Comparison of ENCODE assay signal across 18 mouse cellular contexts in genomic region chr16:55706502-55706901, GRCm38 (mm10).
"Had no signal": no experiment of that assay in that cellular context is flagged by ENCODE, and none has a peak within 500 bp of the region (broad histone marks: within the 10 kb centered on the region; RNA-seq: fewer than 3 reads in every experiment).

No protein-coding gene starts in this region.

- H3K4me1 ChIP-seq: kidney, embryonic 15.5 days; liver, embryonic 13.5 days; megakaryocyte, embryonic 14.5 days; midbrain, embryonic 15.5 days; stomach, embryonic 15.5 days had no signal

- ATAC-seq: midbrain, embryonic 15.5 days had no signal

- H3K4me2 ChIP-seq: kidney, embryonic 15.5 days; liver, embryonic 13.5 days; lung, embryonic 14.5 days; midbrain, embryonic 15.5 days; stomach, embryonic 15.5 days had no signal

- DNase-seq: kidney, adult 11 months; kidney, adult 8-10 months; kidney, postnatal 10 days; kidney, postnatal 36 days; layer of hippocampus, postnatal 36 days; liver, embryonic 13.5 days; lung, embryonic 14.5 days; lung, postnatal 10 days; lung, postnatal 36 days; right cerebral cortex, adult 18-20 months; right cerebral cortex, postnatal 14 days; right cerebral cortex, postnatal 4 days; thymus, postnatal 25 days had no signal

- H3K27me3 ChIP-seq: kidney, embryonic 15.5 days; liver, embryonic 13.5 days; megakaryocyte, embryonic 14.5 days; midbrain, embryonic 15.5 days; stomach, embryonic 15.5 days had no signal

- H3K4me3 ChIP-seq: kidney, embryonic 15.5 days; left cerebral cortex, adult 2 months; liver, embryonic 13.5 days; megakaryocyte, embryonic 14.5 days; midbrain, embryonic 15.5 days; stomach, embryonic 15.5 days had no signal

- H3K27ac ChIP-seq: kidney, embryonic 15.5 days; left cerebral cortex, adult 2 months; liver, embryonic 13.5 days; midbrain, embryonic 15.5 days; stomach, embryonic 15.5 days had no signal

- H3K9me3 ChIP-seq: kidney, embryonic 15.5 days; liver, embryonic 13.5 days; midbrain, embryonic 15.5 days; stomach, embryonic 15.5 days had no signal

- H3K36me3 ChIP-seq: kidney, embryonic 15.5 days; liver, embryonic 13.5 days; midbrain, embryonic 15.5 days; stomach, embryonic 15.5 days had no signal

- H3K9ac ChIP-seq: kidney, embryonic 15.5 days; liver, embryonic 13.5 days; lung, embryonic 14.5 days; midbrain, embryonic 15.5 days; stomach, embryonic 15.5 days had no signal
